Mouse (Mus musculus) ES-Bruce4 (cell line): ENCODE data around the gene Inpp4b. TPM values are rescaled to one million over a fixed set of nuclear protein-coding genes. Genes with fewer than 3 reads are reported as not detected.
"Not testable (repeated sequence)": the region's sequence is repeated elsewhere in the genome, so short reads cannot be mapped to it uniquely, and the experiment has no call there.

Experiments
- H3K27ac ChIP-seq: 2 replicates; pipeline ENCODE4 v1.5.1; 2012; ENCODE audit warnings: low read length, inconsistent platforms; ENCODE audit not compliant: insufficient read depth
- H3K27me3 ChIP-seq: 2 replicates; pipeline ENCODE4 v1.6.1; 2012; ENCODE audit warnings: mild to moderate bottlenecking, low read length, inconsistent platforms; ENCODE audit not compliant: control insufficient read depth, poor library complexity, insufficient read depth, severe bottlenecking
- H3K36me3 ChIP-seq: 2 replicates; pipeline ENCODE4 v1.6.1; 2012; ENCODE audit warnings: inconsistent platforms, mild to moderate bottlenecking, low read length, moderate library complexity; ENCODE audit not compliant: control insufficient read depth, poor library complexity, insufficient read depth, severe bottlenecking
- H3K4me1 ChIP-seq: one replicate; pipeline ENCODE4 v1.8.1; 2011; ENCODE audit warnings: low read length; ENCODE audit not compliant: control insufficient read depth, insufficient read depth
- H3K4me3 ChIP-seq: 2 replicates; pipeline ENCODE4 v1.5.1; 2011; ENCODE audit warnings: low read depth, mild to moderate bottlenecking, low read length
- H3K9ac ChIP-seq: 2 replicates; pipeline ENCODE4 v1.6.1; 2012; ENCODE audit warnings: low read depth, mild to moderate bottlenecking, inconsistent platforms; ENCODE audit not compliant: poor library complexity, severe bottlenecking
- H3K9me3 ChIP-seq: replicated peaks from 2 replicates; pipeline ENCODE4 v1.6.1; 2012; ENCODE audit warnings: mild to moderate bottlenecking, low read length, inconsistent platforms; ENCODE audit not compliant: control insufficient read depth, poor library complexity, insufficient read depth, severe bottlenecking
- CTCF ChIP-seq: IDR thresholded peaks from one replicate; pipeline ENCODE4 v1.8.1; 2011; ENCODE audit warnings: low read depth, low read length
- EP300 ChIP-seq: IDR thresholded peaks from 2 replicates; pipeline ENCODE4 v1.6.1; 2011; ENCODE audit warnings: low read depth, low read length; ENCODE audit not compliant: insufficient read depth
- POLR2A ChIP-seq: IDR thresholded peaks from one replicate; pipeline ENCODE4 v1.8.1; 2011; ENCODE audit warnings: low read length; ENCODE audit not compliant: insufficient read depth
- polyA plus RNA-seq: library from polyadenylated mRNA; stranded (reverse); fragments of >200 nt; gene quantifications from 2 replicates; pipeline ENCODE4 v1.2.4, GENCODE M21; 2011; ENCODE audit warnings: low read depth; ENCODE audit not compliant: missing spikeins, insufficient read depth, insufficient read length

Inpp4b gene
- polyA plus RNA-seq, 1 experiment = not detected

DNA sequence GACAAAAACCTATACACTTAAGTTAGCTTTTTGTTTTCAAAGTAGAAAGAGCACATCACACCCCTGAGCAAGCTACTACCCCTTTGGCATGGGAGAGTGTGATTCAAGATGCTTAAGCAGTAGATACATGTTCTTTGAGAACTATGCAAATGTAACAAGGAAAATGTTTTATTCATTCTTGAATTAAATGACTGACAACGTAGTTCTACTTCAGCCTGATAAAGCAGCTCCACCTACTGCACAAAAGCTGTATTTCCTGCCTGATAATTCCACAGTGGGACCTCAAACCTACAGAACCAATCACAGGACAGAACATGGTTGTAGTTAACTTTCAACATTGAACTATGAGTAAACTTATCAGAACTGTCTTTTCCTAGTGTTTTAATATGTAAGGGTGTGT is 686.5 kb downstream of the Inpp4b start:
- Histone ChIP-seq H3K9me3 (no peaks in the 10 kb centered on the region), H3K27me3 (no peaks in the 10 kb centered on the region), H3K9ac (no peak overlapping the region), H3K4me1 (no peaks in the 10 kb centered on the region), H3K27ac (no peak overlapping the region), H3K36me3 (no peaks in the 10 kb centered on the region), H3K4me3 (no peak overlapping the region)
- no peak for TF ChIP-seq EP300
- TF ChIP-seq CTCF = no peak
- TF ChIP-seq POLR2A = no peak

DNA sequence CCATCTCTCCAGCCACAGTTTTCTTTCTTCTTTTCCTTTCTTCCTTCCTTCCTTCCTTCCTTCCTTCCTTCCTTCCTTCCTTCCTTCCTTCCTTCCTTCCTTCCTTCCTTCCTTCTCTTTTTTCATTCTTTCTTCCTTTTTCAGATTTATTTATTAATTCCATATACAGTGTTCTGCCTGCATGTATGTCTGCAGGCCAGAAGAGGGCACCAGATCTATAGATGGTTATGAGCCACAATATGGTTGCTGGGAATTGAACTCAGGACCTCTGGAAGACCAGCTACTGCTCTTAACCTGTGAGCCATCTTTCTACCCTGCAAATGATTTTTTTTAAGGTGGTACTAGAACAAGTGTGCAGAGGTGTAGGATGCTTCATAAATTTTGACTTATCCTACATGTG is 689.7 kb downstream of the Inpp4b start:
- H3K4me1 ChIP-seq, H3K9me3 ChIP-seq, H3K9ac ChIP-seq, H3K4me3 ChIP-seq, H3K27ac ChIP-seq, H3K27me3 ChIP-seq, H3K36me3 ChIP-seq: not testable (repeated sequence)

DNA sequence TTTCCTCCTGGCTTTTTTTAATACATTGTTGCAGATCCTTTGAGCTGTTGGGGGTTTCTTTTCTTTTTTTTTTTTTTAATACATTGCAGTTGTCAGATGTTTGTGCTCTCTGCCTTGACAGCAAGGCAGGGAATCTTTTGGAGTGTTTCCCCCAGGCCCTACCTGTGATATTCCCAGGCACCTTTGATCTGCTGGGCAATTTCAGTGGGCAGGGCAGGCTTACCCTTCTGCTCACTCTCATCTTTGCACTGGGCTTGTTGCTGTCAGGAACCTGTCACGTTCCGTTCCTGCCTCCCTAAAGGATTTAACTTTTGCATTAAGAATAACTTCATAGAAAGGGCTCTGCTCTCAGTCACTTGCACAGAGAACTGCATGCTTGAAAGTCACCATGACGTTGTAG is 711.7 kb downstream of the Inpp4b start:
- Histone ChIP-seq H3K27ac (no peak overlapping the region), H3K9ac (no peak overlapping the region), H3K4me3 (no peak overlapping the region), H3K4me1 (no peaks in the 10 kb centered on the region), H3K9me3 (no peaks in the 10 kb centered on the region), H3K36me3 (no peaks in the 10 kb centered on the region), H3K27me3 (no peaks in the 10 kb centered on the region)
- TF ChIP-seq POLR2A = no peak
- TF ChIP-seq CTCF = no peak
- no peak for TF ChIP-seq EP300

DNA sequence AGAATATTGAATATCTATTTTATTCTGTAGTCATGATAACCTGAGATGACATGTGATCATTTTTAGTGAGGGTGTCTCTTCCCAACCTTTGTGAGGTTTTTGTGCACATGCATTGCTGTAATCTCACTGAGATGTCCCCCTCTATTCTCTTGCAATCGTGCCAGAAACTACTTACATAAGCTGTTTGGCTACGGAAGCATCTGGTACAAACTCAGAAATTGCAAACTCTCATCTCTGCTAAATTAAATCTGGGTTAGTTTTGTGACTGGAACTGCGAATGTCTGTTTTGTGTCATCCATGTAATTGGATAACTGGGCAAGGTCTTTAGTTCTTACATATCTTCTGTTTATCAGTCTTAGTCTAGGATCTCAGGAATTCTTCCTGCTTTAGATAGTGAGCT is 725.3 kb downstream of the Inpp4b start:
- Histone ChIP-seq H3K4me1 (no peaks in the 10 kb centered on the region), H3K9me3 (no peaks in the 10 kb centered on the region), H3K9ac (no peak overlapping the region), H3K36me3 (no peaks in the 10 kb centered on the region), H3K27ac (no peak overlapping the region), H3K4me3 (no peak overlapping the region), H3K27me3 (no peaks in the 10 kb centered on the region)
- TF ChIP-seq CTCF (no peak), EP300 (no peak), POLR2A (no peak)

DNA sequence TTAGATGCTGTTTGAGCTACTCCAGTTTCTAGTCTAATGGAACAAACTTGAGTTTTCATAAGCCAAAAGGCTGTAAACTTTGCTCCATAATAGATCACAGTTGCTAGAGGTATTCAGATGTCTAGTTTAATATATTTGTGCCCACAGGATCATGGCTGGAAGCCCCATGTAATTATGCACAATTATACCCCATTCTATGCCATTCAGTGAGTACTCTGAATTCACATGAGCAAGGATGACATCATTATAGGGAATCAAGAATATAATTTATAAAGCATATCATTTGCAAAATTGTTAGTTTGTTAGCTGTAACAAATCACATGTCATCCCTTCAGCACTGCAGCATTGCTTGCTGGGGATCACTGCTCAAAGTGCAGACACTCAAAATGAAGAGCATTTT is 736.9 kb downstream of the Inpp4b start:
- Histone ChIP-seq H3K27ac (no peak overlapping the region), H3K4me3 (no peak overlapping the region), H3K4me1 (no peaks in the 10 kb centered on the region), H3K36me3 (no peaks in the 10 kb centered on the region), H3K9me3 (no peaks in the 10 kb centered on the region), H3K27me3 (no peaks in the 10 kb centered on the region), H3K9ac (no peak overlapping the region)
- TF ChIP-seq POLR2A (no peak), EP300 (no peak), CTCF (no peak)

- H3K9me3 ChIP-seq = peaks cover 11% of the 10 kb centered on the region
- H3K4me1 ChIP-seq, H3K4me3 ChIP-seq, H3K27ac ChIP-seq, H3K27me3 ChIP-seq, H3K9ac ChIP-seq, H3K36me3 ChIP-seq: not testable (repeated sequence)
Measured at GRCm38 (mm10) chr8:82086631-82087030, 744.3 kb downstream of the Inpp4b start.

- H3K9me3 ChIP-seq = peaks cover 11% of the 10 kb centered on the region
- TF ChIP-seq EP300 = no peak
- TF ChIP-seq CTCF = no peak
- TF ChIP-seq POLR2A = no peak
- no peaks in the 10 kb centered on the region for H3K36me3 ChIP-seq
- H3K27ac ChIP-seq = no peak overlapping the region
- no peaks in the 10 kb centered on the region for H3K27me3 ChIP-seq
- H3K4me1 ChIP-seq = no peaks in the 10 kb centered on the region
- H3K9ac ChIP-seq = no peak overlapping the region
- no peak overlapping the region for H3K4me3 ChIP-seq
Measured at GRCm38 (mm10) chr8:82090901-82091300, 748.5 kb downstream of the Inpp4b start.
